Mouse (Mus musculus) left cerebral cortex, postnatal 10 days (tissue): ENCODE data around the gene Neurod6. TPM values are rescaled to one million over a fixed set of nuclear protein-coding genes. Genes with fewer than 3 reads are reported as not detected.
"Not testable (repeated sequence)": the region's sequence is repeated elsewhere in the genome, so short reads cannot be mapped to it uniquely, and the experiment has no call there.

Experiments used
- DNase-seq, 2 experiments: peaks; one replicate each; pipeline ENCODE4 v3.0.0; 2021 to 2022; ENCODE audit warnings: low spot score in 2 of 2, mixed read lengths in 1 of 2; ENCODE audit errors: extremely low spot score in 1 of 2
- intact Hi-C: fragments of 180-260 bp; cut with DNase I; formaldehyde crosslinking; loops from one replicate; pipeline ENCODE4 v1.15.1; 2025
- total RNA-seq, 2 experiments: library from RNA; stranded (reverse); gene quantifications; 2 replicates each; pipeline ENCODE4 v1.2.3; 2021

Gene Neurod6
- total RNA-seq: 100 to 1,000 TPM in 1 of 2 experiments, 10 to 100 TPM in 1; 78.3 to 107 TPM

DNA sequence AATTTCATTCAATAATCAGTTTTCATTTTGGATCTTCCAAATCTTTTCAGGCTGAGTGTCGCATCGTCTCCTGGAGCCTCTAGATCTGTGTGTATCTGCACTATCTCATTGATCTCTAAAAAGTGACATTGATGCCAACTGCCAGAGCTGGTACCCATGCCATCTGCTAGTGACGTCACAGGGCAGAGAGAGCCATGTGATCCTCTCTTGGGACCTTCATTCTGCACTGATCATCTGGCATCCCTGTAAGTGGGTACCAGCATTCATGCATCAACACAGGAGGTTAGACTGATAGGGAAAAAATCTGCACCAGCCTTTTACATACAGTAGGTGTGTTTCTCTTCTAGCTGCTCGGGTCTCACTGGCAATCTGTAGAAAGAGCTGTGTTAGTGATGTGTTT, at the start of gene Neurod6:
Neurod6 (minus strand) TSS at position 290 of the 400 bp plus-strand sequence.
- intact Hi-C loops: loop anchor here (5.0 kb wide), 1 partner anchor 111 kb away; no protein-coding TSS in a partner anchor
- DNase-seq: peak; percentile 55 to 79

DNA sequence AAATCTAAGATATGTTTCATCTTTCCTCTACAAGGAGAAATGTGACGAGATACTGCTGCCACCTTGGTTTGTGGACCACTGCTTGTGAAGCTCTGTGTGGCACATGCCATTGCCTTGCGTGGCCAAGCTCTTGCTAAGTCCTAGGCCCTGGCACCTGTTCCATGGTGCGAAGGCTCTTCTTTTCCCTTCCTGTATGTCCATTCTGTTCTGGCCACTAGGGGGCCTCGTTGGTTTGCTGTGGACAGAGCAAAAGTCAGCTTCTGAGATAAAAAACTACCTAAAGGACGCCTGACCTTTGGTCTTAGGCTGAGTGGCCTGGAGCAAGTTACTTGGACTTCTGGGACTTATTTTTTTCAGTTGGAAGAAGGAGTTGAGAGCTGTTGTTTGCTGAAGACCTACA, 36.1 kb upstream of the Neurod6 start:
- peak; percentile 31 to 76 for DNase-seq
- intact Hi-C loops: loop anchor here (5.0 kb wide), 1 partner anchor 235 kb away; no protein-coding TSS in a partner anchor

DNA sequence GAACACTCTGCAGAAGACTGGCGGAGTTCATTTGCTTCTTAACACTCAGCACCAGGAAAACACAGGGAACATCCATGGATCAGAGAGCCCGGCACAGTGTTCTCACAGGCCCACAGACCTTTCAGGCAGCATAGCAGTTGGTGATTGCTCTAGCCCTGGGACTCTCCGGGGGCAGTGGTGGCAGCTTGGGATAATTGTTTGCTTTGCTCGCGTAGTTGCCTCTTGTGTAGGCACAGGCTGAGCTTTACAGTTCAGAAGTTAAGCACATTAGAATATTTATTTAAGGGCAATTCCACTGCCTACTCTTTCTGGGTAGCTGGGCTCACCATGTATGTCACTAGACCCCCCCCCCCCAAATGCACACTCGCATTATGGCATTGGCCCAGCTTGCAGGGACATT, 34.4 kb upstream of the Neurod6 start:
- intact Hi-C loops: loop anchor here (5.0 kb wide), 1 partner anchor 237 kb away; no protein-coding TSS in a partner anchor
- DNase-seq: no peak

DNA sequence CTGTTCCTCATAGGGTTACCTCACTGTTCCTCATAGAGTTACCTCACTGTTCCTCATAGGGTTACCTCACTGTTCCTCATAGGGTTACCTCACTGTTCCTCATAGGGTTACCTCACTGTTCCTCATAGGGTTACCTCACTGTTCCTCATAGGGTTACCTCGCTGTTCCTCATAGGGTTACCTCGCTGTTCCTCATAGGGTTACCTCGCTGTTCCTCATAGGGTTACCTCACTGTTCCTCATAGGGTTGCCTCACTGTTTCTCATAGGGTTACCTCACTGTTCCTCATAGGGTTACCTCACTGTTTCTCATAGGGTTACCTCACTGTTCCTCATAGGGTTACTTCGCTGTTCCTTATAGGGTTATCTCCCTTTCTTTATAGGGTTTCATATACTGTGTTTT, 29.9 kb upstream of the Neurod6 start:
- intact Hi-C loops: not testable (repeated sequence)

DNA sequence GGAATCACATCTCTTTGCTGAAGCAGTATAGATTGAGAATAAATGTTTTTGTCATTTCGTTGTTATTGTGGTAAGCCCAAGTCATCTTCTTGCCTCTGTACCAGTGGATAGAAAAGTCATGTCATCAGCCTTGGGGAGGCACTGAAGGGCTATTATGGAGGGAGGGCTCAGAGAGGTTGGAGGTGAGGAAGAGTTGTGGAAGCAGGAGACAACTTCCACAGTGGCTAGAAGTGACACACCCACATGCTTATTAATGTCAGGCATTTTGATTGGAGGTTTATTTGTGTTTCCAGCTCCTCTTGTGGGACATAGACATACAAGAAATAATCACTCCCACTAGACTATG, 23.7 kb upstream of the Neurod6 start:
- intact Hi-C loops: no loop called here
- DNase-seq: no peak

More for the DNA sequence above, 29.9 kb upstream of the Neurod6 start:
- not testable (repeated sequence) for DNase-seq

- intact Hi-C loops: no loop called here
- no peak for DNase-seq
Measured at GRCm38 (mm10) chr6:55704061-55704758, 23.1 kb upstream of the Neurod6 start.

GRCm38 (mm10) chr6:55700392-55701386, 19.6 kb upstream of the Neurod6 start:
- intact Hi-C loops: no loop called here
- no peak for DNase-seq

GRCm38 (mm10) chr6:55690015-55690531, 9.0 kb upstream of the Neurod6 start:
- DNase-seq: no peak

DNA sequence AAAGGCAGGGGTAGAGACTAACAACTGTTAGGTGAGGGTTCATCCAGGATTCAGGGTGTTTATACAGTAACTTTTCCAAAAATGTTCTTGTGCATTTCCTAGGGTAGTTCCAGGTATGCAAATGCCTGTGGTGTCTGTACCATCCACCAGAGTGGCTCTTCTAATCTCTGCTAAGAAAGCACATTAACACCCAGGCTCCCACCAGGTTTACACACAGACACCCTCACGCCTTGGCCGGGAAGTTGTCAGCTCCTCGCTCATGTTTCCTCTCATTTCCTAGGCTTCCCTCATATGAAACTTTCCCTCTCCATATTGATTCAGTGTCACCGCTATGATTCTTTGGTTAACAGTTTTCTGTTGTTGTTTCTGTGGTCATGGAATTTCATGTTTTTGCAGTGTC, 2.4 kb upstream of the Neurod6 start:
- intact Hi-C loops: loop anchor here (5.0 kb wide), 1 partner anchor 109 kb away; no protein-coding TSS in a partner anchor
- no peak for DNase-seq

More at GRCm38 (mm10) chr6:55690015-55690531, 9.0 kb upstream of the Neurod6 start:
- intact Hi-C loops: no loop called here

DNA sequence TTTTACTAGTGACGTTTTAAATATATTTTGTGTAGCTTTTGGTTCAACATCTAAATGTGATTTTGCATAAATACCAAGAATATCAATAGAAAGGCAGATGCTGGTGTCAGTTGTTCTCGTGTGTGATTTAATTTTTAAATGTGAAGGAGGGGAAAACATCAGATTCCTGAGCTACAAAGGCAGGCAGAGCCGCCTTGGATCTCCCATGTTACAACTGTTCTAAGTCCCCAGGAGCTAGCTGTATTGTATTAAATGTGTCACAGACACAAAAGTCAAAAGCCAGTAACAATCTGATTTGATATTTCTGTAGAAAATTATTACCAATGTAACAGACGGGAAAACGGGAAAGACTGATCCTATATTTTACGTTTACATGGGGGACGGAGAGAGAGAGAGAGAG, 1.8 kb upstream of the Neurod6 start:
- DNase-seq: no peak
- intact Hi-C loops: loop anchor here (5.0 kb wide), 1 partner anchor 109 kb away; no protein-coding TSS in a partner anchor

- DNase-seq: peak; percentile 8 to 35
- intact Hi-C loops: loop anchor here (2.0 to 5.0 kb wide), 3 partner anchors 126 to 156 kb away; no protein-coding TSS in a partner anchor
Measured at GRCm38 (mm10) chr6:55678571-55679185, 2.4 kb downstream of the Neurod6 start.

DNA sequence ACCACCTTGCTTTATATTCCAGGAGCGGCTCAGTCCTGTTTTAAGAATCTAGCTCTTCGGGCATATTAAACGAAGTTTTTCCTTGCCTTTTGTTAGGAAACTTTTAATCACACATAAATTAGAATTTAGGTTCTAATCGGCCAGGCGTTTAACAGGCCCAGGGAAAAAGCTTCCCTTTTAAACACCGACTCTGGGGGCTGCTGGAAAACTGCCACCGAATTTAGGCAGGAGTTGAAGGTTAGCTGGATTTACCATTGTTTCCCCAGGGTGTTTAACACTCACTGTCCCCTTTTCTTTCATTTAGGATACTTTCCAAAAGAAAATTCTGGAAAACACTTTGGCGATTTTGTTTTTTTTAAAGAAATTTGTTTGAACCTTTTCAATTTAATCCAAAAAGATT, 3.7 kb downstream of the Neurod6 start:
- intact Hi-C loops: loop anchor here (5.0 kb wide), 2 partner anchors 140 to 155 kb away; no protein-coding TSS in a partner anchor
- DNase-seq: no peak

DNA sequence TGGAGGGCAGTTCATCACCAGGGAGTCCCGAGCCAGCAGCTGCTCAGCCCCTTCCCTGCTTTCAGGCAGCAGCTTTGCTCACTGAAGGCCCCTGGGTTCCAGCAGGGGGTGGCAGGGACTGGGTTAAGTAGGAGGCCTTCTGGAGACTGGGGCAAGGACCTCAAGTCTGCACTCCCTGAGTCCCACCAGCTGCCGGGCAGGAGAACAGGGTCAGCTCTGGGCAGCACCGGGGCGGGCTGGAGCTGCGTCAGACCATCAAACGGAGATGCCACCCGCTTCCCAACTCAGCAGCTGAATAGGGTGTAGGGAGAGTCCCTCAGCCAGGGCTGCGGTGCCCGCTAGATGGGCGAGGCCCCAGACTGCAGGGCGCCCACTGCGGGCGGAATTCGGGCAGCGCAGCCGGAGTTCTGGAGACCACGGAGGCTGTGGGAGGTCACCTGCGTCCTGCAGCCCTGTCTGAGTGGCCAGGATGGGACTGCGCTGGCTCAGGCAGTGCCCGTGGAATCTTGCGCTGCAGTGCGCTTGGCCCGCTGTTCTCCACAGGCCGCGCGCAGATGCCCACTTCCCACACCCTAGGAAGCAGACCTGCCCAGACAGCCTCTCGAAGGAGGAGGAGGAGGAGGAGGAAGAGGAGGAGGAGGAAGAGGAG, 4.3 kb downstream of the Neurod6 start:
- DNase-seq: peak; percentile 26 to 59
- intact Hi-C loops: loop anchor here (5.0 kb wide), 2 partner anchors 139 to 154 kb away; no protein-coding TSS in a partner anchor

DNA sequence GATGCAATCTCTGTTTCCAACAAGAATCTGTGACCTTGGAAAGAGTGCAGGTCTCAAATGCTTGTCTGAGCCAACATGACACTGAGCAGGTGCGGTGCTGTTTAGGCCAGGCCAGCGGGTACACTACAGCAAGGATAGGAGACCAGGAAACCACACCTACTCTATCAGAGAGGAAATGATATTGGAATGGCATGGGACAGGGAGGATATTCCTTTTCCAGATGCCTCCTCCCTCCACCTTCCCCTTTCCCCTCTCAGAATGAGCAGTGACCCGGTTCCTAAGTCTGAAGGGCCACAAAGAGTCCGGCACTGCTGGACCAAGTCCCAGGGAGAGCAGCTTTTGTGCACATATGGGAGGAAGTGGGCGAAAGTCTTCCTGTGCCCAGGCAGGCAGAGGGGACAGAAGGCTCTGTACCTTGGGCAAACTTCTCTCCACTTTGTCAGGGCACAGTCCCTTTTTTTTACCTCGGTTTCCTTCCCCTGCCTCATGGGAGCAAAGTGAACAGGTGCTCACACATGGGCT, 4.9 kb downstream of the Neurod6 start:
- peak in 1 of 2 experiments; percentile 23 for DNase-seq
- intact Hi-C loops: loop anchor here (5.0 kb wide), 2 partner anchors 139 to 154 kb away; no protein-coding TSS in a partner anchor

DNA sequence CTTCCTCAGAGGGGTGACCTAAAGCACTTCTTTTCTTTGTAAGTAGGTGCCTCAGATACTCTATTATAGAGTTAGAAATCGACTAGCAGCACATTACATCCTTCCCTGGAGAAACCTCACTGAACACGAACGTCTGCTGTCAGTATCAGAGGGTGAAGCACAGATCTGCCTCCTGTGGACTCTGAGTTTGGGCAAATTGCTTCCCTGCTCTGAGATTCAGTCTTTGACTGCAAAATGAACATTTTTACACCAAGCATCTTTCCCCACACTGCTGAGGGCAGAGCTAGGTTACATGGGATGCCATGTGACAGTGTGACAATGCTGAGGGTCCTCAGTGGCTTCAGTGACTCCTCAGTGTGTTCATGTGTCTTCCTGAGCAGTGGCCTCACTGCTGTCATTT, 13.3 kb downstream of the Neurod6 start:
- no peak for DNase-seq
- intact Hi-C loops: no loop called here

DNA sequence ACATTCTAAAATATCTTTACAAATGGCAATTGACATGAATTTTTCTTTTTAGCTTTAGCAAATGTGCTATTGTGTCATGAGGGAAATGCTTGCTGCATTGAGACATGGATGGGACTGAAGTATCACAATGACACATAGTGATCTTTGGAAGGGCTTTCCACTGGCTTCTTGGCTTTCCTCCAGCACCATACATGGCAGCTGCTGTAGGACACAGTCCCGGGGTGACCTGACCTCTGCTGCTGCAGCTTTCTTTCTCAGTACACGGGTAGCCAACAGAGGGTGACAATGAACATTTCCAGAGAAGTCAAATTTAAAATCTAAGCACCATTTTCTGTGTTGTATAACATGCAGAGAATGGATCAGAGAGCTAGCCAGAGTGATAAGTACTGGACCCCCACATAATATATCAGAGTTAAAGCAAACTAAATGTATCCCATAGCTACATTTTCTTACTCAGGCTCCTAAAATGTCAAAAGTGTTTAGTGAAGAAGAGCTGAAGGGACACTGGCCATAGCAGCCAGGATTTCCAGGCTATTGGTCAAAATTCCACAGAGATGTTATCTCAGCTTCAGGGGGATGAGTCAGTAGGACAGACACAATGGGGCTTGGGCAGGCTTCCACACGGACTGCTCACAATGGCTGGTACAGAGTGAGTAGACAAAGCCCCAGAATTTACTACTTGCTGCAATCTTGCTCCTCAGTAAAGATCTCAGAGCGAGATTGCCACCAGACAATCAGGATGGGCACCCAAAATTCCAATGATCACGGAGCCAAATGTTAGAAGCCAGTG, 19.7 kb downstream of the Neurod6 start:
- intact Hi-C loops: no loop called here
- no peak for DNase-seq

DNA sequence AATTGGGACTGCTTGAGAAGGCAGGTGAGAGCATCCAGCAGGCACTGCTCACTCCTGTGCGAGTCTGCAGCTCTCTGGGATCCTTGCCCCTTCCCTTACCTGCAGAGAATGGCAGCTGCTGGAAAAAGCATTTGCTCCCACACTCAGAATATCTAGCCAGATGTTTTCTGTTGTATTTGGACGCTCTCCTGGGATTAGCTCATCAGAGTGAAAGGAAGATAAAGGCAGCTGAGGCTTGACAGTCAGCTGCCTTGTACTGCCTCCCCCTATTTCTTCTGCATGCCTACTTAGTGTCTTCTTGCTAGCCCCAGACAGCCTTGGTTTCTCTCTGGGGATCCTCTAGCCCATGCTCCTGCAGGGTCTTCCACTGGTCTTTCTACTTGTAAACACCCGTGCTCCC, 31.1 kb downstream of the Neurod6 start:
- intact Hi-C loops: no loop called here
- no peak for DNase-seq
